ENCODE assay signal across 9 mouse cellular contexts in genomic region chr15:98917091-98917490, GRCm38 (mm10). TPM values are rescaled to one million over a fixed set of nuclear protein-coding genes. Genes with fewer than 3 reads are reported as not detected.
DNase-seq lines count a peak whose midpoint lies in the region; ATAC-seq and TF ChIP-seq lines count a peak whose summit lies in the region.
"Had no signal": no experiment of that assay in that cellular context is flagged by ENCODE, and none has a peak within 500 bp of the region (broad histone marks: within the 10 kb centered on the region; RNA-seq: fewer than 3 reads in every experiment).

No protein-coding gene starts in this region.

- no peaks in the 10 kb centered on the region for H3K36me3 ChIP-seq in ES-Bruce4 (ENCODE audit: control insufficient read depth, insufficient read depth, low read length, poor library complexity, severe bottlenecking)
- peaks cover 7% of the 10 kb centered on the region; the same call in 1 of the 2 replicates for H3K36me3 ChIP-seq in intestine, embryonic 16.5 days (ENCODE audit: control insufficient read depth, insufficient read depth, low read length)
- H3K36me3 ChIP-seq in midbrain, embryonic 16.5 days (ENCODE audit: control insufficient read depth, insufficient read depth, low read length), result peaks cover 9% of the 10 kb centered on the region

- TF ChIP-seq EP300 in ES-Bruce4 (IDR thresholded peaks at IDR 0.05; ENCODE audit: insufficient read depth, low read depth, low read length), result no peak

- H3K4me1 ChIP-seq in ES-Bruce4 (ENCODE audit: control insufficient read depth, insufficient read depth, low read length), result peaks cover 3% of the 10 kb centered on the region
- H3K4me1 ChIP-seq in embryonic fibroblast, embryonic 13.5 days (ENCODE audit: control insufficient read depth, insufficient read depth, low read length), result no peaks in the 10 kb centered on the region
- peaks cover 21% of the 10 kb centered on the region for H3K4me1 ChIP-seq in intestine, embryonic 16.5 days (ENCODE audit: control insufficient read depth, insufficient read depth, low read length)
- peaks cover 21% of the 10 kb centered on the region for H3K4me1 ChIP-seq in midbrain, embryonic 16.5 days (ENCODE audit: control insufficient read depth, insufficient read depth, low read length)

- peak overlapping the region; percentile 90 for H3K9ac ChIP-seq in ES-Bruce4 (ENCODE audit: low read depth, poor library complexity, severe bottlenecking)
- H3K9ac ChIP-seq in intestine, embryonic 16.5 days (ENCODE audit: low read depth, low read length), result peak overlapping the region; percentile 77
- H3K9ac ChIP-seq in midbrain, embryonic 16.5 days (ENCODE audit: low read depth, low read length), result peak overlapping the region; percentile 89

- peak; percentile 35 to 45 for DNase-seq in heart, adult 9 months (ENCODE audit: low spot score in 2 of 2)
- no peak for DNase-seq in heart, postnatal 36 days
- DNase-seq in urinary bladder, adult 2 months (ENCODE audit: low spot score), result no peak
- DNase-seq in cerebellum, postnatal 36 days, result no peak

- no peak overlapping the region for H3K27ac ChIP-seq in ES-Bruce4 (ENCODE audit: insufficient read depth, low read length)
- H3K27ac ChIP-seq in embryonic fibroblast, embryonic 13.5 days (ENCODE audit: insufficient read depth, low read length), result peak overlapping the region; percentile 50
- peak overlapping the region; percentile 88 for H3K27ac ChIP-seq in intestine, embryonic 16.5 days (ENCODE audit: low read length)
- H3K27ac ChIP-seq in midbrain, embryonic 16.5 days (ENCODE audit: low read length), result peak overlapping the region; percentile 95

- TF ChIP-seq POLR2A in ES-Bruce4 (IDR thresholded peaks at IDR 0.05; ENCODE audit: insufficient read depth, low read length), result no peak
- no peak for TF ChIP-seq POLR2A in embryonic fibroblast, embryonic 13.5 days (IDR thresholded peaks at IDR 0.05; ENCODE audit: low read depth, low read length)

- intact Hi-C loops in heart, postnatal 36 days (cut with DNase I), result loop anchor here (2.0 kb wide), 1 partner anchor 18 kb away; the partner anchor contains the start of gene Tuba1b

- WGBS in intestine, embryonic 16.5 days, result 0% methylated on average over 14 of the region's 14 CpGs
- WGBS in midbrain, embryonic 16.5 days, result 0% methylated on average over 14 of the region's 14 CpGs

- no peak for ATAC-seq in intestine, embryonic 16.5 days
- no peak for ATAC-seq in midbrain, embryonic 16.5 days

- H3K9me3 ChIP-seq in ES-Bruce4 (replicated peaks; ENCODE audit: control insufficient read depth, insufficient read depth, low read length, poor library complexity, severe bottlenecking), result no peaks in the 10 kb centered on the region
- H3K9me3 ChIP-seq in intestine, embryonic 16.5 days (ENCODE audit: control insufficient read depth, low read length), result 0 out of 2 replicates have a peak, but pooled peaks cover 5% of the 10 kb centered on the region
- no peaks in the 10 kb centered on the region for H3K9me3 ChIP-seq in midbrain, embryonic 16.5 days (replicated peaks; ENCODE audit: control insufficient read depth, low read length, poor library complexity, severe bottlenecking)

- TF ChIP-seq CTCF in ES-Bruce4 (IDR thresholded peaks at IDR 0.05; ENCODE audit: low read depth, low read length), result no peak
- no peak for TF ChIP-seq CTCF in embryonic fibroblast, embryonic 13.5 days (IDR thresholded peaks at IDR 0.05; ENCODE audit: borderline replicate concordance, insufficient read depth, low read length)

- H3K4me3 ChIP-seq in ES-Bruce4 (ENCODE audit: low read depth, low read length), result peak overlapping the region; percentile 80
- H3K4me3 ChIP-seq in embryonic fibroblast, embryonic 13.5 days (ENCODE audit: insufficient read depth, low read length), result peak overlapping the region; percentile 78
- peak overlapping the region; percentile 74 for H3K4me3 ChIP-seq in intestine, embryonic 16.5 days (ENCODE audit: low read length)
- H3K4me3 ChIP-seq in midbrain, embryonic 16.5 days (ENCODE audit: low read depth, low read length), result peak overlapping the region; percentile 81

- peak overlapping the region; percentile 82 for H3K4me2 ChIP-seq in intestine, embryonic 16.5 days (ENCODE audit: low read depth, low read length)
- H3K4me2 ChIP-seq in midbrain, embryonic 16.5 days (ENCODE audit: low read length), result peak overlapping the region; percentile 78

- H3K27me3 ChIP-seq in ES-Bruce4 (ENCODE audit: control insufficient read depth, insufficient read depth, low read length, poor library complexity, severe bottlenecking), result no peaks in the 10 kb centered on the region
- no peaks in the 10 kb centered on the region for H3K27me3 ChIP-seq in intestine, embryonic 16.5 days (replicated peaks; ENCODE audit: control insufficient read depth, insufficient read depth, low read length)
- no peaks in the 10 kb centered on the region for H3K27me3 ChIP-seq in midbrain, embryonic 16.5 days (ENCODE audit: control insufficient read depth, insufficient read depth, low read depth, low read length)

RNA-seq across cellular contexts. Expression of gene Lmbr1l, which starts 0.9 kb away (rescaled TPM):
- total RNA-seq in heart, postnatal 36 days (2021), result 10 to 100 TPM; 15.0 TPM
- polyA plus RNA-seq in ES-Bruce4 (2011; ENCODE audit: insufficient read depth, insufficient read length, low read depth, missing spikeins), result 30.9 and 33.4 TPM in 2 replicates
- polyA plus RNA-seq in embryonic fibroblast, embryonic 13.5 days (2011; ENCODE audit: insufficient read length, low read depth, missing spikeins), result 11.3 and 14.7 TPM in 2 replicates
- 20.4 and 23.6 TPM in 2 replicates for polyA plus RNA-seq in intestine, embryonic 16.5 days (2015; fragmentation: Nextera tagmentation; extraction: Ambion mirVana)
- 27.9 and 33.5 TPM in 2 replicates for polyA plus RNA-seq in midbrain, embryonic 16.5 days (2015; fragmentation: Nextera tagmentation; extraction: Ambion mirVana)
- 32.8 and 43.4 TPM in 2 replicates for polyA plus RNA-seq in urinary bladder, adult 2 months (2012; rRNA removed)

RNA-seq across cellular contexts. Expression of gene Tuba1b, which starts 17.3 kb away (rescaled TPM):
- 100 to 1,000 TPM; 130 to 145 TPM for total RNA-seq in heart, postnatal 36 days (2021)
- 3,464 and 4,107 TPM in 2 replicates for polyA plus RNA-seq in ES-Bruce4 (2011; ENCODE audit: insufficient read depth, insufficient read length, low read depth, missing spikeins)
- polyA plus RNA-seq in embryonic fibroblast, embryonic 13.5 days (2011; ENCODE audit: insufficient read length, low read depth, missing spikeins), result 3,138 and 3,689 TPM in 2 replicates
- polyA plus RNA-seq in intestine, embryonic 16.5 days (2015; fragmentation: Nextera tagmentation; extraction: Ambion mirVana), result 1,159 and 1,322 TPM in 2 replicates
- polyA plus RNA-seq in midbrain, embryonic 16.5 days (2015; fragmentation: Nextera tagmentation; extraction: Ambion mirVana), result 1,165 and 1,361 TPM in 2 replicates
- polyA plus RNA-seq in urinary bladder, adult 2 months (2012; rRNA removed), result 677 and 758 TPM in 2 replicates

RNA-seq across cellular contexts. Expression of gene Dhh, which starts 18.8 kb away (rescaled TPM):
- 1 to 10 TPM; 1.7 to 1.9 TPM for total RNA-seq in heart, postnatal 36 days (2021)
- 0.40 and 0.78 TPM in 2 replicates for polyA plus RNA-seq in ES-Bruce4 (2011; ENCODE audit: insufficient read depth, insufficient read length, low read depth, missing spikeins)
- polyA plus RNA-seq in embryonic fibroblast, embryonic 13.5 days (2011; ENCODE audit: insufficient read length, low read depth, missing spikeins), result 0.14 and 0.27 TPM in 2 replicates
- polyA plus RNA-seq in intestine, embryonic 16.5 days (2015; fragmentation: Nextera tagmentation; extraction: Ambion mirVana), result 0.83 and 1.6 TPM in 2 replicates
- 0.36 and 0.39 TPM in 2 replicates for polyA plus RNA-seq in midbrain, embryonic 16.5 days (2015; fragmentation: Nextera tagmentation; extraction: Ambion mirVana)
- polyA plus RNA-seq in urinary bladder, adult 2 months (2012; rRNA removed), result 1.7 and 1.9 TPM in 2 replicates

RNA-seq across cellular contexts. Expression of gene Rhebl1, which starts 22.8 kb away (rescaled TPM):
- total RNA-seq in heart, postnatal 36 days (2021), result 1 to 10 TPM; 3.0 to 4.3 TPM
- 40.3 and 41.9 TPM in 2 replicates for polyA plus RNA-seq in ES-Bruce4 (2011; ENCODE audit: insufficient read depth, insufficient read length, low read depth, missing spikeins)
- 6.0 and 7.8 TPM in 2 replicates for polyA plus RNA-seq in embryonic fibroblast, embryonic 13.5 days (2011; ENCODE audit: insufficient read length, low read depth, missing spikeins)
- polyA plus RNA-seq in intestine, embryonic 16.5 days (2015; fragmentation: Nextera tagmentation; extraction: Ambion mirVana), result 11.3 and 12.3 TPM in 2 replicates
- polyA plus RNA-seq in midbrain, embryonic 16.5 days (2015; fragmentation: Nextera tagmentation; extraction: Ambion mirVana), result 37.2 and 38.7 TPM in 2 replicates
- polyA plus RNA-seq in urinary bladder, adult 2 months (2012; rRNA removed), result 10.2 and 12.4 TPM in 2 replicates

RNA-seq across cellular contexts. Expression of gene Gm49450, which starts 36.3 kb away (rescaled TPM):
- not detected for total RNA-seq in heart, postnatal 36 days (2021)
- polyA plus RNA-seq in ES-Bruce4 (2011; ENCODE audit: insufficient read depth, insufficient read length, low read depth, missing spikeins), result not detected in 2 replicates
- polyA plus RNA-seq in embryonic fibroblast, embryonic 13.5 days (2011; ENCODE audit: insufficient read length, low read depth, missing spikeins), result 333 and 559 TPM in 2 replicates
- polyA plus RNA-seq in intestine, embryonic 16.5 days (2015; fragmentation: Nextera tagmentation; extraction: Ambion mirVana), result not detected in 2 replicates
- not detected in 2 replicates for polyA plus RNA-seq in midbrain, embryonic 16.5 days (2015; fragmentation: Nextera tagmentation; extraction: Ambion mirVana)
- polyA plus RNA-seq in urinary bladder, adult 2 months (2012; rRNA removed), result 0.30 and 0.38 TPM in 2 replicates
- total RNA-seq: adrenal gland, adult 18-20 months had no signal

Comparison
In these comparisons a context has a peak if more than half of its experiments do, and no peak if none do; other contexts are left out.
1. DNase-seq: peak in heart, adult 9 months (2 of 2); none in heart, postnatal 36 days (0 of 2), urinary bladder, adult 2 months (single experiment) and cerebellum, postnatal 36 days (0 of 2).
2. Peak in every context shown above with its lines, with median percentiles within 50 percentile points of each other: H3K4me3 ChIP-seq and H3K9ac ChIP-seq.